Mouse (Mus musculus) kidney, embryonic 16.5 days (tissue): ENCODE results near the gene Ankrd36. TPM values are rescaled to one million over a fixed set of nuclear protein-coding genes. Genes with fewer than 3 reads are reported as not detected.
"Not testable (repeated sequence)": the region's sequence is repeated elsewhere in the genome, so short reads cannot be mapped to it uniquely, and the experiment has no call there.

Experiments
- ATAC-seq: fragments of 200-750 bp; cut with Nextera tagmentation; 2 replicates; pipeline ENCODE4 v1.8.0; 2017; ENCODE audit warnings: moderate TSS enrichment; ENCODE audit not compliant: low FRiP score, low TSS enrichment
- H3K27ac ChIP-seq: fragments of 300-500 bp; sonication (generic); 2 replicates; pipeline ENCODE4 v1.5.1; 2014; ENCODE audit warnings: low read length
- H3K27me3 ChIP-seq: fragments of 300-500 bp; sonication (generic); 2 replicates; pipeline ENCODE4 v1.6.1; 2014; ENCODE audit warnings: low read length, control low read depth, mixed read lengths; ENCODE audit not compliant: insufficient read depth
- H3K36me3 ChIP-seq: fragments of 300-500 bp; sonication (generic); 2 replicates; pipeline ENCODE4 v1.6.1; 2014; ENCODE audit warnings: low read length, control low read depth, mixed read lengths; ENCODE audit not compliant: insufficient read depth
- H3K4me1 ChIP-seq: fragments of 300-500 bp; sonication (generic); 2 replicates; pipeline ENCODE4 v1.6.1; 2014; ENCODE audit warnings: low read length, control low read depth, mixed read lengths; ENCODE audit not compliant: insufficient read depth
- H3K4me2 ChIP-seq: fragments of 300-500 bp; sonication (generic); replicated peaks from 2 replicates; pipeline ENCODE4 v1.6.1; 2014; ENCODE audit warnings: low read depth, low read length
- H3K4me3 ChIP-seq: fragments of 300-500 bp; sonication (generic); 2 replicates; pipeline ENCODE4 v1.5.1; 2014; ENCODE audit warnings: mild to moderate bottlenecking, low read length
- H3K9ac ChIP-seq: fragments of 300-500 bp; sonication (generic); replicated peaks from 2 replicates; pipeline ENCODE4 v1.6.1; 2014; ENCODE audit warnings: low read length
- H3K9me3 ChIP-seq: fragments of 300-500 bp; sonication (generic); 2 replicates; pipeline ENCODE4 v1.6.1; 2016; ENCODE audit warnings: low read length, control low read depth
- WGBS: fragments of 180-500 bp; shearing (Covaris S2); extraction: QIAGEN DNeasy Blood & Tissue Kit; methylation state at CpG from one replicate; pipeline ENCODE4 v1.1.7; 2014; 5-methylcytosine and 5-hydroxymethylcytosine counted together
- polyA plus RNA-seq: library from polyadenylated mRNA; unstranded; fragments of >200 nt; fragmentation: Nextera tagmentation; extraction: Ambion mirVana; gene quantifications from 2 replicates; pipeline ENCODE4 v1.2.1, GENCODE M21; 2015

Gene Ankrd36
- polyA plus RNA-seq, 1 experiment from 2014 or later = not detected

GRCm38 (mm10) chr11:5544709-5545108 is 24.8 kb upstream of the Ankrd36 start:
- 65% methylated on average over 1 of the region's 1 CpGs for WGBS
- not testable (repeated sequence) for H3K4me3 ChIP-seq, H3K27me3 ChIP-seq, H3K27ac ChIP-seq, H3K9me3 ChIP-seq, H3K9ac ChIP-seq, H3K4me2 ChIP-seq, H3K36me3 ChIP-seq, ATAC-seq
- peaks cover 14% of the 10 kb centered on the region for H3K4me1 ChIP-seq

- Histone ChIP-seq H3K36me3 (no peaks in the 10 kb centered on the region), H3K9ac (no peak overlapping the region), H3K27ac (no peak overlapping the region), H3K9me3 (no peaks in the 10 kb centered on the region), H3K4me3 (no peak overlapping the region), H3K4me2 (no peak overlapping the region), H3K27me3 (no peaks in the 10 kb centered on the region), H3K4me1 (peaks cover 9% of the 10 kb centered on the region)
- ATAC-seq = no peak
- 82% methylated on average over 4 of the region's 4 CpGs for WGBS
These were observed 24.0 kb upstream of the Ankrd36 start for GRCm38 (mm10) chr11:5545457-5545856.

- 86% methylated on average over 3 of the region's 3 CpGs for WGBS
- ATAC-seq = no peak
These were observed 22.8 kb upstream of the Ankrd36 start for GRCm38 (mm10) chr11:5546693-5547092.

GRCm38 (mm10) chr11:5551430-5551829 is 18.1 kb upstream of the Ankrd36 start:
- Histone ChIP-seq H3K27ac (no peak overlapping the region), H3K4me2 (no peak overlapping the region), H3K9ac (no peak overlapping the region), H3K9me3 (0 out of 2 replicates have a peak, but pooled peaks cover 2% of the 10 kb centered on the region), H3K27me3 (no peaks in the 10 kb centered on the region), H3K4me3 (no peak overlapping the region), H3K36me3 (no peaks in the 10 kb centered on the region), H3K4me1 (no peaks in the 10 kb centered on the region)
- WGBS = 81% methylated on average over 5 of the region's 5 CpGs
- ATAC-seq = no peak

More at GRCm38 (mm10) chr11:5546693-5547092, 22.8 kb upstream of the Ankrd36 start:
- H3K9ac ChIP-seq = no peak overlapping the region
- no peaks in the 10 kb centered on the region for H3K4me1 ChIP-seq
- H3K9me3 ChIP-seq = 0 out of 2 replicates have a peak, but pooled peaks cover 2% of the 10 kb centered on the region
- no peak overlapping the region for H3K27ac ChIP-seq
- H3K4me2 ChIP-seq = no peak overlapping the region
- no peaks in the 10 kb centered on the region for H3K36me3 ChIP-seq
- H3K27me3 ChIP-seq = no peaks in the 10 kb centered on the region
- H3K4me3 ChIP-seq = no peak overlapping the region

GRCm38 (mm10) chr11:5551931-5552330 is 17.6 kb upstream of the Ankrd36 start:
- 78% methylated on average over 1 of the region's 1 CpGs for WGBS
- Histone ChIP-seq H3K4me3 (no peak overlapping the region), H3K9ac (no peak overlapping the region), H3K9me3 (0 out of 2 replicates have a peak, but pooled peaks cover 2% of the 10 kb centered on the region), H3K4me1 (no peaks in the 10 kb centered on the region), H3K36me3 (no peaks in the 10 kb centered on the region), H3K27me3 (no peaks in the 10 kb centered on the region), H3K4me2 (no peak overlapping the region), H3K27ac (no peak overlapping the region)
- ATAC-seq = no peak

GRCm38 (mm10) chr11:5560273-5560672 is 9.2 kb upstream of the Ankrd36 start:
- no peaks in the 10 kb centered on the region for H3K27me3 ChIP-seq
- H3K4me2 ChIP-seq = no peak overlapping the region
- no peaks in the 10 kb centered on the region for H3K4me1 ChIP-seq
- H3K27ac ChIP-seq = no peak overlapping the region
- no peaks in the 10 kb centered on the region for H3K36me3 ChIP-seq
- H3K9ac ChIP-seq = no peak overlapping the region
- no peaks in the 10 kb centered on the region for H3K9me3 ChIP-seq
- WGBS = 78% methylated on average over 3 of the region's 3 CpGs
- no peak for ATAC-seq
- no peak overlapping the region for H3K4me3 ChIP-seq

- Histone ChIP-seq H3K4me1 (no peaks in the 10 kb centered on the region), H3K27me3 (no peaks in the 10 kb centered on the region)
- WGBS = 50% methylated on average over 9 of the region's 9 CpGs
These were observed 6.7 kb upstream of the Ankrd36 start for GRCm38 (mm10) chr11:5562625-5563268.

GRCm38 (mm10) chr11:5563898-5564297 is 5.6 kb upstream of the Ankrd36 start:
- Histone ChIP-seq H3K4me2 (no peak overlapping the region), H3K4me1 (no peaks in the 10 kb centered on the region), H3K27me3 (no peaks in the 10 kb centered on the region), H3K9me3 (no peaks in the 10 kb centered on the region), H3K9ac (no peak overlapping the region), H3K27ac (no peak overlapping the region), H3K36me3 (no peaks in the 10 kb centered on the region), H3K4me3 (no peak overlapping the region)
- ATAC-seq = no peak
- WGBS = 69% methylated on average over 6 of the region's 6 CpGs

More at GRCm38 (mm10) chr11:5562625-5563268, 6.7 kb upstream of the Ankrd36 start:
- Histone ChIP-seq H3K4me3 (no peak overlapping the region), H3K36me3 (no peaks in the 10 kb centered on the region), H3K27ac (no peak overlapping the region), H3K9me3 (no peaks in the 10 kb centered on the region), H3K4me2 (no peak overlapping the region), H3K9ac (no peak overlapping the region)
- ATAC-seq = no peak

GRCm38 (mm10) chr11:5565596-5565995 is 3.9 kb upstream of the Ankrd36 start:
- ATAC-seq = no peak
- H3K4me3 ChIP-seq = no peak overlapping the region
- H3K4me1 ChIP-seq = no peaks in the 10 kb centered on the region
- H3K36me3 ChIP-seq = no peaks in the 10 kb centered on the region
- no peak overlapping the region for H3K4me2 ChIP-seq
- no peaks in the 10 kb centered on the region for H3K27me3 ChIP-seq
- no peak overlapping the region for H3K9ac ChIP-seq
- WGBS = 72% methylated on average over 3 of the region's 3 CpGs
- H3K27ac ChIP-seq = no peak overlapping the region
- no peaks in the 10 kb centered on the region for H3K9me3 ChIP-seq

- no peak for ATAC-seq
- Histone ChIP-seq H3K4me2 (no peak overlapping the region), H3K9me3 (no peaks in the 10 kb centered on the region), H3K9ac (no peak overlapping the region), H3K4me3 (no peak overlapping the region), H3K27me3 (no peaks in the 10 kb centered on the region), H3K27ac (no peak overlapping the region), H3K4me1 (no peaks in the 10 kb centered on the region), H3K36me3 (no peaks in the 10 kb centered on the region)
- 59% methylated on average over 2 of the region's 2 CpGs for WGBS
These were observed 3.0 kb upstream of the Ankrd36 start for GRCm38 (mm10) chr11:5566506-5566905.
